Mouse (Mus musculus): ENCODE measurements around the gene Purb. TPM values are rescaled to one million over a fixed set of nuclear protein-coding genes. Genes with fewer than 3 reads are reported as not detected.

The Purb gene
- polyA plus RNA-seq, 1 experiment from 2014 or later: 8.7 TPM

- H3K27ac ChIP-seq (ENCODE audit: low read depth, low read length): no peak overlapping the region
- ATAC-seq (no peak), DNase-seq (ENCODE audit: low spot score) (no peak)
- H3K4me1 ChIP-seq (ENCODE audit: control insufficient read depth, insufficient read depth, low read length): no peaks in the 10 kb centered on the region
- H3K9me3 ChIP-seq (replicated peaks; ENCODE audit: control insufficient read depth, low read length): no peaks in the 10 kb centered on the region
- H3K9ac ChIP-seq (ENCODE audit: low read length): no peak overlapping the region
- H3K4me2 ChIP-seq (ENCODE audit: low read length): no peak overlapping the region
- no peaks in the 10 kb centered on the region for H3K36me3 ChIP-seq (ENCODE audit: control insufficient read depth, insufficient read depth, low read length)
- no peak overlapping the region for H3K4me3 ChIP-seq (ENCODE audit: low read depth, low read length)
- no peaks in the 10 kb centered on the region for H3K27me3 ChIP-seq (replicated peaks; ENCODE audit: control insufficient read depth, insufficient read depth, low read length)
- WGBS: 95% methylated on average over 5 of the region's 5 CpGs
These were observed 12.4 kb upstream of the Purb start for GRCm38 (mm10) chr11:6488041-6488684.

GRCm38 (mm10) chr11:6487496-6487895, 11.8 kb upstream of the Purb start:
- Histone ChIP-seq H3K4me3 (ENCODE audit: low read depth, low read length) (no peak overlapping the region), H3K4me1 (ENCODE audit: control insufficient read depth, insufficient read depth, low read length) (no peaks in the 10 kb centered on the region), H3K9ac (ENCODE audit: low read length) (no peak overlapping the region), H3K36me3 (ENCODE audit: control insufficient read depth, insufficient read depth, low read length) (no peaks in the 10 kb centered on the region), H3K9me3 (replicated peaks; ENCODE audit: control insufficient read depth, low read length) (no peaks in the 10 kb centered on the region), H3K27me3 (replicated peaks; ENCODE audit: control insufficient read depth, insufficient read depth, low read length) (no peaks in the 10 kb centered on the region), H3K4me2 (ENCODE audit: low read length) (no peak overlapping the region), H3K27ac (ENCODE audit: low read depth, low read length) (no peak overlapping the region)
- no peak for DNase-seq (ENCODE audit: low spot score)
- no peak for ATAC-seq
- 60% methylated on average over 7 of the region's 7 CpGs for WGBS

- Histone ChIP-seq H3K4me2 (ENCODE audit: low read length) (no peak overlapping the region), H3K4me1 (ENCODE audit: control insufficient read depth, insufficient read depth, low read length) (no peaks in the 10 kb centered on the region), H3K27me3 (replicated peaks; ENCODE audit: control insufficient read depth, insufficient read depth, low read length) (no peaks in the 10 kb centered on the region), H3K9me3 (replicated peaks; ENCODE audit: control insufficient read depth, low read length) (no peaks in the 10 kb centered on the region), H3K4me3 (ENCODE audit: low read depth, low read length) (no peak overlapping the region), H3K27ac (ENCODE audit: low read depth, low read length) (no peak overlapping the region), H3K36me3 (ENCODE audit: control insufficient read depth, insufficient read depth, low read length) (no peaks in the 10 kb centered on the region), H3K9ac (ENCODE audit: low read length) (no peak overlapping the region)
- ATAC-seq (no peak), DNase-seq (ENCODE audit: low spot score) (no peak)
- WGBS: 67% methylated on average over 6 of the region's 6 CpGs
These were observed 11.2 kb upstream of the Purb start for GRCm38 (mm10) chr11:6486916-6487315.

GRCm38 (mm10) chr11:6484244-6484959, 8.7 kb upstream of the Purb start:
- no peak overlapping the region for H3K27ac ChIP-seq (ENCODE audit: low read depth, low read length)
- H3K9ac ChIP-seq (ENCODE audit: low read length): no peak overlapping the region
- no peak for ATAC-seq
- H3K4me2 ChIP-seq (ENCODE audit: low read length): no peak overlapping the region
- WGBS: 55% methylated on average over 3 of the region's 3 CpGs
- DNase-seq (ENCODE audit: low spot score): no peak
- no peaks in the 10 kb centered on the region for H3K9me3 ChIP-seq (replicated peaks; ENCODE audit: control insufficient read depth, low read length)
- no peaks in the 10 kb centered on the region for H3K4me1 ChIP-seq (ENCODE audit: control insufficient read depth, insufficient read depth, low read length)
- H3K36me3 ChIP-seq (ENCODE audit: control insufficient read depth, insufficient read depth, low read length): no peaks in the 10 kb centered on the region
- no peak overlapping the region for H3K4me3 ChIP-seq (ENCODE audit: low read depth, low read length)
- no peaks in the 10 kb centered on the region; the same call in 1 of the 2 replicates for H3K27me3 ChIP-seq (replicated peaks; ENCODE audit: control insufficient read depth, insufficient read depth, low read length)

GRCm38 (mm10) chr11:6483103-6483502, 7.4 kb upstream of the Purb start:
- Histone ChIP-seq H3K4me3 (ENCODE audit: low read depth, low read length) (no peak overlapping the region), H3K4me2 (ENCODE audit: low read length) (no peak overlapping the region), H3K36me3 (ENCODE audit: control insufficient read depth, insufficient read depth, low read length) (no peaks in the 10 kb centered on the region), H3K9me3 (replicated peaks; ENCODE audit: control insufficient read depth, low read length) (no peaks in the 10 kb centered on the region), H3K27ac (ENCODE audit: low read depth, low read length) (no peak overlapping the region), H3K27me3 (replicated peaks; ENCODE audit: control insufficient read depth, insufficient read depth, low read length) (no peaks in the 10 kb centered on the region; the same call in 1 of the 2 replicates), H3K4me1 (ENCODE audit: control insufficient read depth, insufficient read depth, low read length) (no peaks in the 10 kb centered on the region), H3K9ac (ENCODE audit: low read length) (no peak overlapping the region)
- DNase-seq (ENCODE audit: low spot score) (no peak), ATAC-seq (no peak)
- WGBS: 90% methylated on average over 2 of the region's 2 CpGs

- Histone ChIP-seq H3K27ac (ENCODE audit: low read depth, low read length) (no peak overlapping the region), H3K9ac (ENCODE audit: low read length) (no peak overlapping the region), H3K27me3 (replicated peaks; ENCODE audit: control insufficient read depth, insufficient read depth, low read length) (no peaks in the 10 kb centered on the region; the same call in 1 of the 2 replicates), H3K4me3 (ENCODE audit: low read depth, low read length) (no peak overlapping the region), H3K9me3 (replicated peaks; ENCODE audit: control insufficient read depth, low read length) (no peaks in the 10 kb centered on the region), H3K4me2 (ENCODE audit: low read length) (no peak overlapping the region), H3K36me3 (ENCODE audit: control insufficient read depth, insufficient read depth, low read length) (no peaks in the 10 kb centered on the region), H3K4me1 (ENCODE audit: control insufficient read depth, insufficient read depth, low read length) (no peaks in the 10 kb centered on the region)
- DNase-seq (ENCODE audit: low spot score): no peak
- no peak for ATAC-seq
- 78% methylated on average over 6 of the region's 6 CpGs for WGBS
These were observed 6.0 kb upstream of the Purb start for GRCm38 (mm10) chr11:6481669-6482185.

DNA sequence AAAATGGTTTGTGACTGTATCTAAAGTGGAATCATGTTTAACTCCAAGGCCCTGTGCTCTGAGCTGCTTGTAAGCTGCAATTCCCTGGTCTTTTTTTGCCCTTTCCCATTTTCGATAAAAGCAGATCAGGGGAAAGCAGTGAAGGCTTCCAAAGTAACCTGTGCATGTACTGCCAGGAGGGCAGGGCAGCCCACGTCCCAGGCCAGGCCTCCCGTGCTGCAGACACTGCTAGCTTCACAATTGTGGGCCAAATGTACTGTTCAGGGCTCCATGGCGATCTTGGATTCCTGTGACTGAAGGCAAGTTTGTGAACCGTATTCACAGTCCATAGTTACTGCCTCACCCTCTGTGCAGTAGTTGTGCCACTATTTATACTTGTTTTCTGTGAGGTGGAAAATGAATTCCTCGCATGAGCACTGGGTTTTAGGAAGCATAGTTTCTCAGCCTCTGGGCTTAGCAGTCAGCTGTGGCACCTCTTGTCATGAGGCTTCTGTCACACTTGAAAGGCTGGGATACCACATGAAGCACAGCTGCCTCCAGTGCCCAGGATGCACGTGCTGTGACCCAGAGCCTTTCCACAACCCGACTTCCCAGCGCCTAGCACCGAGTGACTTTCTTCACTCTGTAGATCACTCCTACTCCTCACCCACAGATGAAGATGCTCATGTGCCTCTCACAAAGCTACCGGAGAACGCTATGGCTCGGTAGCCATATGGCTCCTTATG, 5.1 kb upstream of the Purb start:
- no peak for DNase-seq (ENCODE audit: low spot score)
- H3K36me3 ChIP-seq (ENCODE audit: control insufficient read depth, insufficient read depth, low read length): no peaks in the 10 kb centered on the region
- H3K4me2 ChIP-seq (ENCODE audit: low read length): no peak overlapping the region
- no peaks in the 10 kb centered on the region for H3K9me3 ChIP-seq (replicated peaks; ENCODE audit: control insufficient read depth, low read length)
- no peaks in the 10 kb centered on the region; the same call in 1 of the 2 replicates for H3K27me3 ChIP-seq (replicated peaks; ENCODE audit: control insufficient read depth, insufficient read depth, low read length)
- no peaks in the 10 kb centered on the region for H3K4me1 ChIP-seq (ENCODE audit: control insufficient read depth, insufficient read depth, low read length)
- no peak for ATAC-seq
- no peak overlapping the region for H3K27ac ChIP-seq (ENCODE audit: low read depth, low read length)
- WGBS: 82% methylated on average over 13 of the region's 13 CpGs
- H3K9ac ChIP-seq (ENCODE audit: low read length): no peak overlapping the region
- no peak overlapping the region for H3K4me3 ChIP-seq (ENCODE audit: low read depth, low read length)

- no peak for DNase-seq (ENCODE audit: low spot score)
- H3K4me3 ChIP-seq (ENCODE audit: low read depth, low read length): no peak overlapping the region
- 67% methylated on average over 7 of the region's 7 CpGs for whole genome bisulfite sequencing
- H3K27ac ChIP-seq (ENCODE audit: low read depth, low read length): no peak overlapping the region
- no peak overlapping the region for H3K9ac ChIP-seq (ENCODE audit: low read length)
- no peaks in the 10 kb centered on the region for H3K9me3 ChIP-seq (replicated peaks; ENCODE audit: control insufficient read depth, low read length)
- ATAC-seq: no peak
- H3K27me3 ChIP-seq (replicated peaks; ENCODE audit: control insufficient read depth, insufficient read depth, low read length): no peaks in the 10 kb centered on the region; the same call in 1 of the 2 replicates
- H3K36me3 ChIP-seq (ENCODE audit: control insufficient read depth, insufficient read depth, low read length): no peaks in the 10 kb centered on the region
- H3K4me1 ChIP-seq (ENCODE audit: control insufficient read depth, insufficient read depth, low read length): no peaks in the 10 kb centered on the region
- no peak overlapping the region for H3K4me2 ChIP-seq (ENCODE audit: low read length)
These were observed 4.5 kb upstream of the Purb start for GRCm38 (mm10) chr11:6480191-6480590.

All from forebrain, embryonic 14.5 days (tissue).